Mouse (Mus musculus): ENCODE results near the gene Pycard.

- TF ChIP-seq CTCF (IDR thresholded peaks at IDR 0.05; ENCODE audit: borderline replicate concordance, insufficient read depth, low read length) (no peak), POLR2A (IDR thresholded peaks at IDR 0.05; ENCODE audit: low read depth, low read length) (no peak)
Measured at GRCm38 (mm10) chr7:128033616-128034015, 39.9 kb upstream of the Pycard start.
